Mouse (Mus musculus) kidney, postnatal 10 days (tissue): ENCODE measurements at regions not wholly inside any gene's neighbourhood (a gene's known extent, or its start where the extent isn't known, plus 50 kb on each side); places are given as distances from the start of the nearest gene placed in this dataset.
A peak's percentile ranks its signal among the peaks of the same experiment; 100 is the strongest.

Source experiments
- DNase-seq: peaks from one replicate; pipeline ENCODE4 v3.0.0; 2021; ENCODE audit warnings: mixed read lengths

DNA sequence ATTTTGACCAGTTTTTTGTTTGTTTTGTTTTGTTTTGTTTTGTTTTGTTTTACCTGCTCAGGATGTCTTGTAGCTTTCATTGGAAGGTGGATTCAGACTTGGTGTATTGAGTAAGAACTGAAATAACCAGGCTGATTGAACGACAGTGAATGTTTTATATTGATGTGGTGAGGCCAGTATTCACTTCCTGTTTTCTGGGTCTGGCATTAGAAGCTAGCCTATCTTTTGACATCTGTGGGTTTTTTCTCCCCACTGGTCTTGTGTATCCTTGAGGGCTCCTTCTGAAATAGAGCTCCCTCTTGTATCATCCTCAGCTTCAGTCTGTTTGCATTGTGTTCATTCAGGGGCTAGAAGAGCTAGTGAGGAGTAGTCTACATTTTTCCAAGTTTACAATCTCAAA lies 175.5 kb downstream of the 1700129C05Rik start:
- no peak for DNase-seq

DNA sequence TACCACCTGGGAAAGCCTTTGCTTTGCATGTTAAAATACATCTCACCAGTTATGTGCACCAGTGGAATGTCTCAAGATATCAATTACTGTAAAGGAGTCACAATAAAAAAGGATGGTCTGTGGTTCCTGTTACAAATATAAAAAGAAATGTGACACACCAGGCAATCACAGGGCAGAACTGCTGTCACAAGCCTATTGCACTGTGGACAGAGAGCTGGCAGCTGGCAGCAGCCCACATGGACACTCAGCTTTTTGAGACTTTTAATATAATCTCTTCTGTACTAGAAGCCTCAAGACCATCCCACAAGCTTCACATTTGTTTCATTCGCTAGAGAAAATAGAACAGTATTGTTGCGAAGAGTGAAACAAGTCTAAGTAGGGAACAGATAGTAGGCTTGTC lies 197.7 kb downstream of the 1700129C05Rik start:
- DNase-seq = no peak

DNA sequence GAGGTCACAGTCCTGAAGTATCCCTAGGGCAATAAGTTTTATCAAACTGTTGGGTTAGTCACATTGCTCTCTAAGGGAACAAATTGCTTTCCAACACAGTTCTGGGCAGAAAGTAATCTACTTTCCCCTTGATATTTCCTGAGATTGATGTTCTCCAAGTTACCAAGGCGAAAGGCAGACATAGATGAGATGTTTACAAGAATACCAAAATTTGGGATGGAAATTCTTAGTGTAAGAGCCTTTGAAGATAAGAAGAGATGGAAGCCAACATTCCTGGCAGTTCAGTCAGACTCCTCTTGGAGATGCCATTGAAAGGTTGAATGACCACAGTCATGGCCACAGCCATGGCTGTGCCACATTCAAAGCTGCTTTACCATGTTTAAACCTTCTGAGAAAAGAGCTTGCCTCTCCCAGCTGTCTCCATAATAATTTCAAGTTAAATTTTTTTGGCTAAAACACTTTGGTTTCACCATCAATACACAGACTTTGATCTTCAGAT lies 199.4 kb downstream of the 1700129C05Rik start:
- DNase-seq = no peak

- DNase-seq = no peak
Measured at GRCm38 (mm10) chr14:58939086-58939485, 203.6 kb downstream of the 1700129C05Rik start.

- DNase-seq = no peak
Measured at GRCm38 (mm10) chr14:58938601-58938970, 204.1 kb downstream of the 1700129C05Rik start.

- DNase-seq = peak; percentile 48
Measured at GRCm38 (mm10) chr14:58937791-58938600, 204.7 kb downstream of the 1700129C05Rik start.

- peak; percentile 82 for DNase-seq
Measured at GRCm38 (mm10) chr14:58937331-58937730, 205.4 kb downstream of the 1700129C05Rik start.

GRCm38 (mm10) chr14:58936131-58936530 lies 206.6 kb downstream of the 1700129C05Rik start:
- no peak for DNase-seq

- no peak for DNase-seq
Measured at GRCm38 (mm10) chr14:58917853-58918252, 224.8 kb downstream of the 1700129C05Rik start.

DNA sequence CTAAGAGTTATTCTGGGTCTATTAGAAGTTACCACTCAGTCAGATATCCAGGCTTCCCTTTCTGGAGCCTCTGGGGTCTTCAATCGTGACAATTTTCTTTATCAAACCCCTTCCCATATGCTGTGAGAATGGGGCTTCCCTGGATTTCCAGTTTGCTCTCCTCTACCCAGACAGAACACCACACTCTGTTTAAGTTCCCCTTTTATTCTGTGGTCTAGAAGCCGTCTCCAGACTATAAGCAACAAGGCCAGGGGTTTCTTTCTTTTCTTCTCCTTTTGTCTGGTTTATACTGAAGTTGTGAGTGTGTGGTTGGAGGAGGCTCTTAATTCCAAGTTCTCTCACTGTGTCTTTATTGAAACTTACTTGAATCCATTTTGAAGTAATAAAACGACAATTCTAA lies 225.5 kb downstream of the 1700129C05Rik start:
- DNase-seq = no peak

DNA sequence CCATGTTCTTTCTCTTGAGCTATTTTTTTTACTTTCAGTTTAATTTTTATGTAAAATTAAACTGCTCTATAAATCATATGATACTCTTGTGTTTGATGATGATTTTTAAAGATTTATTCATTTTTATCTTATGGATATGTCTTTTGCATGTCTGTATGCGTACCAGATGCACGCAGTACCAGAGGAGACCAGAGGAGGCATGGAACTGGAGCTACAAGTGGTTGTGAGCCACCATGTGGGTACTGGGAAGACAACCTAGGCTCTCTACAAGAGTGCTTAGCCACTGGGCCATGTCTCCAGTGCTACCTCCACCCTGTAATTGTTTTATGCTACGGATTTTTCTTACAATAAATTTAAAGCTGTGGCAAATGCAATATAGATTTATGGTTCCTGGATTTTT lies 227.8 kb downstream of the 1700129C05Rik start:
- DNase-seq = no peak

DNA sequence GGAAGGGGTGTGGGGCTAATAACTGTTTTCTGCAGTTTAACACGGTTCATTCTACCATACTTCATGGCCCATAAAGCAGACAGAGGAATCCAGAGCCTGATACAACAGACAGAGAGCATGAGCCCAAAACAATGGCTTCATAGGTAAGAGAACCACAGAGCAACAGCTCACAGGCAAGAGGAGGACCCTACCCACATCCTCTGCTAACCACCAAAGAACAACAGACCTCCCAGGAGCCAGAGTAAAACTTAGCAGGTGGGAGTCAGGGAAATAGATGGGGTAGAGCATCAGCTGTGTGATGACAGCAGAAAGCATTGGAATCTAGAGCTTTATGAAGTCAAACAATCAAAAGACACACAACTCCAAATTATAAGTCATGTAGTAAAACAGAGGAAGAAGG lies 231.8 kb downstream of the 1700129C05Rik start:
- no peak for DNase-seq

DNA sequence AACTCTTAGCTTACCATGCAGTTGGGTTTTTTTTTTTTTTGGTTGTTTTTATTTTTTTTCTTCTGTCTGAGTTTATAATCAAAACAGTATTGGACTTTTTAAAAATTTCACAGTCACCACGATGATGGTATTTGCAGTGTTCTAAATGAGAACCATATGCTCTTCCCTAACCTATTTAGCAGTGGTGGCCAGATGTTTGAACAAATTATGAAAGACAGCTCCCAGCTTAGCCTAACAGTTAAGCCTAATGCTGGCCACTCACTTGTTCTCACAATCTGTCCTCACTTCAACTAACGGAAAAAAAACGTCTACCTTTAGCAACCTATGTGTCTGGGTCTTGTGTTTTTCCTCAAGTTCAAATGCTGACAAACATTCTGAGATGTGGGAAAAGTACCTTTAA lies 234.8 kb downstream of the 1700129C05Rik start:
- DNase-seq = no peak

- DNase-seq = no peak
Measured at GRCm38 (mm10) chr14:58907359-58907758, 235.3 kb downstream of the 1700129C05Rik start.

DNA sequence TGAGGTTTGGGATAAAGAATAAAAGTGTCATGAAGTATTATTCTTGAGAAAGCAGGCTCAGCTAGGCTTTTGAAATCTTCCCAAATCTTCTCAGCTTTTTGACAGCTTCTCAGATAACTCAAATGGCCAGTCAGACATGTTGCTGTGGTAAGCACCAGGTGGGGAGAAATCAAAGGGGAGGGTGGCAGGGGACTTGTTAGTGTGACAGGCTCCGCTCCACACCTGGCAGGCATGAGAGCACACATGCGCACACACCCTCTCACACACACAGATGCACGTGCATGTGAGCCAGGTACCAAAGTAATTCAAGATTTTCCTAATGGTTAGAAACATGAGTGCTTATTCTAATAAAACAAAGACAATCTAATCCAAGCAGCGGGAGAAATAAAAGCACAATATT lies 236.1 kb downstream of the 1700129C05Rik start:
- DNase-seq = no peak

DNA sequence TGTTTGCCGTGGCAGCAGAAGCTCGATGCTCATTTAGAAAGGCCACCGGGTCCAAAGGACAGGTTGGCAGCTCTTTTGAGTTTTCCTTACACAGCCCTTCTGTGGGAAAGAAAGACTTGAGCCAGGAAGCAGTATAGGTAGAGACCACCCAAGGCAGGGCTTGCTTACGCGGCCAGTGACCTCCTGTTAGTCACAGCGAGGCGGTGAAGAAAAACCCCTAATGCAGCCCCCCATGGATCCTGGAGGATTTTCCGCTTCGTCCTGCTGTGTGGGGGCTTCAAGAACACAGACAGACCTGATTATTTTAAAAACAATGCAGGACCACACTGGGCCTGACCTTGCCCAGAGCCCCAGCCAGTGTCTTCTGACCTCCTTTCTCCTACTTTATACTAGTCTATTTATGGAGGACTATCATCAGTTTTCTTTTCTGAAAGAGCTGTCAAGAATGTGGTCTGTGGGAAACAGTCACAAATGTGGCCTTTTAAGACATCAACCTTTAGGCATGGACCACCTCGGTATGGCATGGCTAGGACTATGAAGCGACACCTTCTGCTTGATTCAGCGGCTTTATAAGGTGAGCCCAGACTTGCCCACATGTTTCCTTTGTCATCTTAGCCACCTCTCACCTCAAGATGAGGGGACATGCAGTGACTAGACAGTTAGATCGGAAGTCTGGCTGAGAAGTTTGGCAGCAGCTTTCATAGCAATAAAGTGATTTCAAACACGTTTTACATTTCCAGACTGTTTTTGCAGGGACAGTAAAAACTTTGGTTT lies 274.3 kb downstream of the 1700129C05Rik start:
- DNase-seq = no peak

DNA sequence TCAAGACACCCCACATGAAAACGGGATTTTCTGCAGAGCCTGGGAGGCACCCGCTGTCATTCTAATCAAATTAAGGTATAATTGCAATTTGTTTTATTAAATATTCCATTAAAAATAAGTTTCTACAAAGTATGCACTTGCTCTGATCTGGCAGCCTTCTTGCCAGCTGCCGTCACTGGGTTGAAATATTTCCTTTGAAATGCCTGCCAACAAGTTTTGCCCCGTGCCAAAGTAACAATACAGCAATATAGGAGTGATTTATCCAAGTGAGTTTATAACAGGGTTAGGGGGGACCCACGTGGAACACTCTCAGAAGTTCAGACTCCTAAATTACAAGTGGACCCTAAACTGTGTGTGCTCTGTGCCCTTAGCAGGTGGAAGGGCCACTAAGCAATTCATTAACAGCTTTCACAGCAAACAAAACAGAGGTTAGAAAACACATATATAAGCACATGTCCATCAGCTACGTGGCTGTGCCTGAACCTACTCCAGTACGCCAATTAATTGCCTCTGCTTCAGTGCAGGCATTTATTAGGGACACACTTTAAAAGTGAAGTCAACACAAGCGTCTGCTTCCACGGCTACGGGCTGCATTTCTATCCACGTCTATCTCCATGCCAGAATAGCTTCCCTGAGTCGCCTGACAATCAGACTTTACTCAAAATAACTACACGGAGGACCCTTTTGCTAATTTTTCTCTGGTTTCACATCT lies 275.1 kb downstream of the 1700129C05Rik start:
- peak; percentile 10 for DNase-seq

GRCm38 (mm10) chr14:58854871-58855270 lies 287.8 kb downstream of the 1700129C05Rik start:
- DNase-seq = no peak

GRCm38 (mm10) chr14:58844565-58844964 lies 298.1 kb downstream of the 1700129C05Rik start:
- no peak for DNase-seq

DNA sequence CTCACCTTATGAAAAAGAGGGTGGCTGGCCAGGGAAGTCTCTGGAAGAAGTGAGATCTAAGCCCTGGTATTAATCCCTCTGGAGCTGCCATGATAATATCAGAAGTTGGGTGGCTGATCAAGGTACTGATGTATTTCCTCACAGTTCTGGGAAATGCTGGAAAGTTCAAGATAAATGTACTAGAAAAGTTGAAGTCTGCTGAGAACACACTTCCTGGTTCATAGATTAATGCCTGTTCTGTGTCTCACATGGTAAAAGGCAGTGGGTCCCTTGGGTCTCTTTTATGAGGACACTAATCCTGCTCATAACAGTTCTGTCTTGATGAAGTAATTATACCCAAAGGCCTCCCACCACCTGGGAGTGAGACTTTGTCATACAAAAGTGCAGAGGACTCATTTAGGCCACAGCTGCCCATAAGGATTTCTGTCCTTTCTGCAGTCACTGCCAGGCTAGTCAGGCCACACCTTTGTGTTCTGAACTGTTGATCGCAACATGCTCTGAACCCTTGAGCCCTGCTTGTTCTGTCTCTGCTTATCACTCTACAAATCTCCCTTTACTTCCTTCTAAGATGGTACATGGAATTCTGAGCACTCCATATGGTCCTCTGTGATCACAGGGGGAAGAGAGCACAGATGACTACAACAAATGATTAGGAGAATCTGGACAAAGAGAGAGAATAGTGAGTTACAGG lies 300.4 kb downstream of the 1700129C05Rik start:
- no peak for DNase-seq

GRCm38 (mm10) chr14:58822938-58823337 lies 319.8 kb downstream of the 1700129C05Rik start:
- DNase-seq = peak; percentile 8

DNA sequence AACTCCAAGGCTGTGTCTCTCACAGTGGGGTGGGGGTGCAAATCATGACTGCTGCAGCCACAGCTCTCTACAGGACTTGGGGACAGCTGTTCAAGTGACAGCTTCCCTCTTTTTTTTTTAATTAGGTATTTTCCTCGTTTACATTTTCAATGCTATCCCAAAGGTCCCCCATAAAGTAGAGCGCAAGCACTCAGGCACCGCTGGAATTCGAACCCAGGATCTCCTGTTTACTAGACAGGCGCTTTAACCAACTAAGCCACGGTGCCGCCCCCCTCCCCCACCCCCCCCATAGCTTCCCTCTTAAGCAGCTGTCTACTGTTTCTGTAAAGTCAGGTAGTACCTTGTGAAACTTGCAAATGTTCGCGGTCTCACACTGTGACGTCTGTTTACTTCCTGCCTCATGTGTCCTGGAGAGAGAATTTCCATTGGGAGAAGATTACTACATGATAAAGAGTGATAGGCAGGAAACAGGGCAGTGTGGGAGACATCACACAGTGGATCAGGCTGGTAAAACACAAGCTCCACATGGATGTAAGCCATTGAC lies 324.7 kb downstream of the 1700129C05Rik start:
- peak; percentile 67 for DNase-seq

- no peak for DNase-seq
Measured at GRCm38 (mm10) chr14:58816540-58816876, 326.2 kb downstream of the 1700129C05Rik start.
